Mouse (Mus musculus) ovary, adult 2 months (tissue): Measurements from ENCODE around the gene Actrt3. TPM values are rescaled to one million over a fixed set of nuclear protein-coding genes. Genes with fewer than 3 reads are reported as not detected.

Experiments
- polyA plus RNA-seq: library from polyadenylated mRNA; depleted of rRNA; stranded (reverse); fragments of >200 nt; gene quantifications from 2 replicates; pipeline ENCODE4 v1.2.3, GENCODE M21; 2012; rRNA removed

Gene Actrt3
- not detected in 2 replicates for polyA plus RNA-seq

DNA sequence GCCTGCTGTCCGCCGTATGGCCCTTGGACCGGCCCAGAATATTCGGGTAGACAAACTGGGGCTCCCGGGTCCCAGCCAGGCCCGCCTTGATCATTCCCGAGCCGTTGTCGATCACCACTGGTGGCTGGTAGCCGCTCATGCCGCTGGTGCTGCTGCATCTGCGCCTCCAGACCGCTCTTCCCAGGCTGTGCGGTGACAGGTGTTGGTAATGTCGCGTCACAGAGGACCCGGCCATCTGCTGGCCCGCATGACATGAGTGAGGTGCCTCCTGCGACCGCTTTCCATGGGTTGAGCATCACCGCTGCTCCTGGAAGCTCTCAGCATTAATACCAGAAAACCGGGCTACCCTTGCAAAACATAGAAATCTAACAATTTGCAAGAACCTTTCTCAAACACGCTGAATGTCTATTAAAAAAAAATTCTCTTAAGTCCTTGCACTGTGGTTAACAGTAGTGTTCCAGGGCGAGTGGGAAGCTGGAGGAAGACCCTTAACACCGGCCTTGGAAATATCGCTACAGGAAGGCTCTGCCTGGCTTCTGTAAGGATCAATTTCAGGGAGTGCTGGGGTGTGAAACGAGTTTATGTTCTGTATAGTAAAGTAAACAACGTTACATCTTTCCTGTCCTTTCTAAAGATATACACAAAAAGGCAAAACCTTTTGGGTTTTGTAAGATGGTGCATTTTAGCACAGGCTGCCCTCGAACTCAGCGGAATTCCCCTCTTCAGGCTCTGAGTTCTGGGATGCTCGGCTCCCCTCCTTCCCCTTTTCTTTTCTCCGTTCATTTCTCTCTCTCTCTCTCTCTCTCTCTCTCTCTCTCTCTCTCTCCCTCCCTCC is at the start of gene Actrt3:
Gene Actrt3, minus strand, starts transcription at position 229 of the 835 bp plus-strand sequence.

DNA sequence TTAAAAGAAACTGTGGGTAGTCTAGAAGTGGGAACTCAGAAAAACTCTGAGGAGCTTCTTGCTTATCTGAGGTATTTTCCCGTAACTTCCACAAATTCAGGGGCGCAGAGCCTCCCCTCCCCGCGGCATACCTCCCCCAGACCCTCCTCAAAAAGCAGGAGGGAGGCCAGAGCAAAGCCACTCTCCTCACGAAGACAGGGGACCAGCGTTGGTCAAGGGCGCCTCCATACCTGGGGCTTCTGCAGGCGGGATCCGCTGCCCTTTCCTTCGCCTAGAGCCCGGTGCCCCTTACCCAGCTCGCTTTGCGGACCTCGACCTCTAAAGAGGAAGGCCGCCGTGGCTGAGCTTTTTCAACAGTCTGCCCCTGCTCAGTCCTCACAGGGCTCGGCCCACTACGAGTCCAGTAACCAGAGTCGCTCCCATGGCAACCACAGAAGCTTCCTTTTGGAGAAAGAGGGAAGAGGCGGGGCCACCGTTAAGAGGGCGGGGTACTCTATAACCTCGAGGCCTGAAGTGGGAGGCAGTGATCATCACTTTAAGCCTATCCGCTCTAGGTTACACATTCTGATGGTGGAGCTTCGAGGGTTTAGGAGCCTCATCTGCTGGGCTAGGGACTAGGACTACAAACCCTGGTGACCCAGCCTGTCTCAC is 47.8 kb upstream of the Actrt3 start, which contains the start of gene Lrrc34:
Gene Lrrc34, minus strand, starts transcription at position 430 of the 651 bp plus-strand sequence.

DNA sequence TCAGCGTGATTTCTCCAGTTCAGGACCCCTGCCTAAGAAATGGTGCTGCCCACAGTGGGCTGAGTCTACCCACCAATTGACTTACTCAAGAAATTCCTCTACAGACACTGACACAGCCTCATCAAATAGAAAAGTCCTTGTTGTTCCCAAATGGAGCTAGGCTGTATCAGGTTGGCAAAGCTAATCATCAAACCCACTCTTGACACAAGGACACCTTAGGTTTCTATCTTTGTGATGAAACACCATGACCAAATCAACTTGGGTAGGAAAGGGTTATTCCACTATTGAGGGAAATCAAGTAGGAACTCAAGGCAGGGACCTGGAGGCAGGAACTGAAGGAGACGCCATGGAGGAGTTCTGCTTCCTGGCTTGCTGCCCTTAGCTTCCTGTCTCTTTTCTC is 44.5 kb upstream of the Actrt3 start, which contains the start of gene Lrriq4:
Gene Lrriq4, plus strand, starts transcription at position 301 of the 400 bp plus-strand sequence.

DNA sequence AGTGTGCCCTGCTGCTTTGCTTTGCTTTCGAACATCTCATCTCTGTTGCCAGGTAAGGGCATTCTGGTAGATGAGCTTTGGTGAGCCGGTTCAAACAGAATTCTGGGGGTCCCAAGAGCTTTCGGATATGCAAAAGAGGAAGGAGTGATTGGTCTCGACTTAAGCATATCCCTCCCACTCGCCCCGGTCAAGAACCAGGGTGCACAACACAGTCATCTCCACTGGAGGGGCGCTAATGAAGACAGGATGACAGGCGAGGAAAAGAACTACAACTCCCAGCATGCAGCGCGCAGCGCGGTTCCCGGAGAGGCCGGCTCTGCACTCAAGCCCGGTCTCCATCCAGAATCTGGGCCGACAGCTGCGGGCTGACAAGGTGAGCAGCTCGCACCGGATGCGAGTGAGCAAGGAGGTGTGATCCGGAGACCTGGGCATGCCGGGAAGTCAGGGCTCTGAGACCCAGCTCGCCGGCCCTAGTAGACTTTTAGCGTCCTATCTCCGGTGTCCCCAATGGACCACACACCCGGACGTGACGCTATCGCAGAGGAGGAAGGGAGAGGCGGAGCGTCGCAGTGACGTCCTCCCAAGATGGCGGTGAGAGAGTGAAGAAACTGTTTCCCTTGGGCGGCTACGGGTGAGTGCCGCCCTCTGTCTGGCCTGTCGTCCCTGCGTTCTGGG is 2.5 kb upstream of the Actrt3 start, which contains the start of gene Mynn:
Gene Mynn, plus strand, starts transcription at position 1 of the 675 bp plus-strand sequence.

DNA sequence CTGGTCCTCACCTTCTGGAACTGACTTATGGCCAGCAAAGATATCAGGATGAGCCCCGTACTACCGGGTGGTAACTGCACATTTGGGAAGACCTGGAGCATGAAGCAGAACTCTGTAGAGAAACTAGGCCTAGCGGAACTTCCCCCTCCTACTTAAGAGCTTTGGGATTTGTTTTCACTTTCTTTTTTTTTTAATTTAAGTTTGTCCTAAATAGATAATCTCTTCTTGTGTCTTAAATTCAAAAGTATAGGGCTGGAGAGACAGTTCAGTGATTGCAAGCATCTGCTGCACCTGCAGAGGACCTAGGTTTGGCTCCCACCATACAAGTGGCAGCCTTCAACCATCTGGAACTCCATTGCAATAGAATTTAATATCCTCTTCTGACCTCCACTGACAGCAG is 51.8 kb downstream of the Actrt3 start, which contains the start of gene Mecom:
Gene Mecom, minus strand, starts transcription at position 101 of the 400 bp plus-strand sequence.

Other genes starting within 250 kb of the Actrt3 start
- 4.8 and 6.2 TPM in 2 replicates for gene Mecom, start 51.9 kb downstream of the Actrt3 start, polyA plus RNA-seq
- gene Mynn, start 2.1 kb upstream of the Actrt3 start, polyA plus RNA-seq, result 5.4 and 7.4 TPM in 2 replicates
- 0.14 and 0.21 TPM in 2 replicates for gene Lrriq4, start 44.6 kb upstream of the Actrt3 start, polyA plus RNA-seq
- 0.09 and 0.10 TPM in 2 replicates for gene Lrrc34, start 47.9 kb upstream of the Actrt3 start, polyA plus RNA-seq
- gene Lrrc31, start 99.9 kb upstream of the Actrt3 start, polyA plus RNA-seq, result 4.1 and 4.2 TPM in 2 replicates
- 0.07 and 0.09 TPM in 2 replicates for gene Samd7, start 146.4 kb upstream of the Actrt3 start, polyA plus RNA-seq
- 9.7 and 10.4 TPM in 2 replicates for gene Sec62, start 192.9 kb upstream of the Actrt3 start, polyA plus RNA-seq